Mouse (Mus musculus) spleen, postnatal 14 days (tissue): ENCODE results near the gene Vmn1r85.

ENCODE experiments used
- DNase-seq, 2 experiments: peaks; one replicate each; pipeline ENCODE4 v3.0.0; 2021 to 2022; ENCODE audit warnings: low spot score in 2 of 2

Vmn1r85 gene

DNA sequence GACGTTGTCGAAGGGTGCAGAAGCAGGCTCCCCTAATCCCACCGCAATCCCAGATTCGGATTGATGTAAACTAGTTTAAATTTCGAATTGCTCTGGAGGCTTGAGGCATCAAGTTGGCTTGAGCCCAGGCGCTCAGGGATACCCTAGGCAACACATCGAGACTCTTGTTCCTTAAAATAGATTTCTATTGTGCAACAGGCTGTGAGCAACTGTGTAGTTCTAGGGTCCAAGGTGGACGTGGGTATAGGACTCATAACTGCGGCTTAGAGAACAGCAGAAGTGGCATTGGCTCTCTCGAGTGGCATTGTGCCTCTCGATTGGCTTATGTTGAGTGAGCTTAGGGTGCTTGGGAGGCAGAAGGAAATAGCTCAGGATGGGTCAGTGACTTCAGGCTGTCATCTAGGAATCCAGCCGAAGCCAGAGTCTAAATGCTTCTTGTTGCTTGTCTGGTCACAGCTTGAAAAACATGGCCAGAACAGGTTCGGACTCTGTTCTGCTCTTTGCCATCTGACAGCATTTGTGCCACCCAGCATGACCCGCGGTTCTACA, 56.3 kb downstream of the Vmn1r85 start:
- no peak for DNase-seq

DNA sequence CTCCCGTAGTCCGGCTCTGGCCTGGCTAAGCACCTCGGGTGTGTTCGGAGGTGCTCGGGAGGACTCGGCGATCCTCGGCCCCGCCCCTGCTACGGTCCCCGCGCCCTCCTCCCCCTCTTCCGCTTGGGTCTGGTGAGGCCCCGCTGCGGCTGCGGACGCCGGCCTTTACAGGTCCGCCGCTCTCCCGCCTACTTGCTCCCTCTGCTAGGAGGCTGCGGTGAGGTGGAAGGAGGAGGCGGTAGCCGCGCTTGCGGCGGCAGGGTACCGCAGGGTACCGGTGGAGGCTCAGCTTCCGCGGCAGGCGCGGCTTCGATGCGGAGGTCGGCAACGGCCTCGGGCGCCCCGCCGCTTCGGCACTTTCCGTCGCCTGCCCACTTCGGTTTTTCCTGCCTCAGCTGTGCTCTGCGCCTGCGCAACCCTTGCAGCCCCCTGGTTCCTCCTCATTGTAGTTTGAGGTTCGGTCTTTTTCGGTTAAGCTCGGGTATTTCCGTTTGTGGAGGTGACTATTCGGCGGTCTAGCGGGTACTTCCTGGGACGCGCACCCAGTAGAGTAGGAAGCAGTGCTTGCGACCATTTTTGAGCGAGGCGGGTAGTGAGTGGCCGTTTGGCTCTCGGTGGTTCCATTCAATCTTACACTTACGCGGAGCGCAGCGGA, 56.9 kb downstream of the Vmn1r85 start, which contains the start of gene Ube2m:
Gene Ube2m (minus strand): TSS at position 375 of the 655 bp plus-strand sequence.
- peak; percentile 97 for DNase-seq

DNA sequence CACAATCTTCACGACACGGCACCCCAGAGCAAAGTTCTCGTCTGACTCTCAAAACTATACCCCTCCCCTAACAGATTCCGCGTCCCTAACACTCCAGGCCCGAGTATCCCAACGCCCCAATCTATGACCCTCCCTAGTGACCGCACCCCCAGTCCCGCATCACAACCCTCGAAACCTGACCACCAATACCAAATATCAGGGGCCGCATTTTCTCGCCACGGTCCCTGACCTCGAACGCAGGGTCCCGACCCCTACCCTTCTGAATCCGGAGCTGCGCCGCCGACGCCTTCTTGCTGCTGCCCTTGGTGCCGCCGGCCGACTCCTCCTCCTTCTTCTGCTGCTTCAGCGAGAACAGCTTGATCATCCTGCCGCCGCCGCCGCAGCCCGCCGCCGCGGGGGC, 57.6 kb downstream of the Vmn1r85 start:
- DNase-seq: peak in 1 of 2 experiments; percentile 39

DNA sequence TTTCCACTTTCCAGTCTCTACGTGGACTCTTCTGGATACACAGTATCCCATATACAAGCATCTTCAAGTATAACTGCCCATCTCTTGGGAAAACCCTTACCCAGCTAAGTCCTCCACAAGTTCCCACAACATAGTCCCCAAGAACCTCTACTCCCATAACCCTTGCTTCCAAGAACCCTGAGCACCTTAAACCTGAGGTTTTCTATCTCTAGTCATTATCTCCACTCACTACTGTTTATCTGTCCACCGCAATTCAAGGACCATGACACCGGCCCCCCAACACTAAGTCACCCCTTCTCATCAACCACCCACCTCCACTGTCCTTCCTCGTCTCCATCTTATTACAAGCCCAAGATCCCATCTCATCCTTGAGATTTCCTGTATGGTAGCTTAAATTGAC, 58.2 kb downstream of the Vmn1r85 start:
- DNase-seq: no peak

DNA sequence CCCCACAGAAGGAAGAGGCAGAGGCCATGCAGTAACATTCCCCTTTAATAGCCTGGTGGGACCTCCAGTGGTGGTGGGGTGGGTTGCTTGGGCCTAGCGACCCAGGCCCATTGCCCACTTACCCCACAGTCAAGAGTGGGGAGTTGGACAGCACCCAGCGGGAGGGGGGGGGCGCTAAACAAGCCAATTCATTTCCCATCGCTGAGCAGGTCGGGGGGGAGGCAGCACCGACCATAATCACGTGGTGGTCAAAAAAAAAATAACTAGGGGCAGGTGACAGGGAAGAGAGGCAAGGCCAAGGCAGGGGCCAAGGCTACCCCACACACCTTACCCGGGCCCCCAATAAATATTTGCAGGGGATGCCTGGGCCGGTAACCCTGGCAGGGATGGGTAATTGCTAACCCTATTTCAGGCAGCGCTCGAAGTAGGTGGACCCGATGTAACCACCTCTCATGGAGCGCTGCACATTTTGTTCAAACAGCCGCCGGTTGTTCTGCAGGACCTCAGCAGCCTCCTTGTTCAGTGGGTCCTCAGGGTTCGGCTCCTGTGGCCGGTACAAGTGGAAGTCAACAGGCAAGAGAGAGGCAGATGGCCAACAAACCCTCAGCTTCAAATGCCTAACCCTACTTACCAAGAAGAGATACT, 59.6 kb downstream of the Vmn1r85 start:
- no peak for DNase-seq

DNA sequence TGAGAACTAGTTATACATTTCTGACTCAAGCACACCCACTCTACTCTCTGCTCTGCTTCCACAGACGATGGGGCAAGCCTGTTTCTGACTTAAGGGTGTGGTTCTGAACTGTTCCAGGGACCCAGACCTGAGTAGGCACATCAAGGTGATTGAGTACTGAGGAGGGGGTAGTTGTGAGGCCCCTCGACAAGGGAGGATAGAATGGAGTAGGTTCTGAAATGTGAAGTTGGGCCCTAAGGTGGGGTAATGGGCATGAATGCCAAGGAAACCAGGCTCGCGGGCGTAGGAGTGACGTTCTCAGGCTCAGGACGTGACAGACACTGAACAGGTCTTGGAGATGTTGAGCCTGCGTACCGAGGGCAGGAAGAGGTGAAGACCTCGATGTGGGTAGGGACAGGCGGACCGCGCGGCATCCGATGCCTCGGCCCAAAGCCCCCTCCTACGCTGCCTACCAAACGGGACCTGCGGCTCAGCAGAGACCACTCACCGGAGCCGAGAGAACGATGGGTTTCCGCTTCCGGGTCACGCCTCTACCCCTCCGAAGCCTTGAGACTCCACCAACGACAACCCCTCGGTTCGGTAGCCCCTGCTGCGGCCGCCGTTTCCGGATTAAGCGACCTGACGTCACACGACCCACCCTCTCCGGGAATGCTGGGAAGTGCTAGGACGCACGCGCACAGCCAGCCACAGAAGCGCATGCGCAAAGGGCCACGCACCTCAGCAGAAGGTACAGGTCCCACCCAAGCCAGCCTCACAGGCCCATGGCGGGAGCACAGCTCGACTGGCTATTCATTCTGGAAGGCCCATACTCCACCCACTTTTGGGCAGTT, 60.6 kb downstream of the Vmn1r85 start, which contains the start of gene Chmp2a:
Gene Chmp2a (minus strand): TSS at position 660 of the 830 bp plus-strand sequence.
- DNase-seq: peak; percentile 94

DNA sequence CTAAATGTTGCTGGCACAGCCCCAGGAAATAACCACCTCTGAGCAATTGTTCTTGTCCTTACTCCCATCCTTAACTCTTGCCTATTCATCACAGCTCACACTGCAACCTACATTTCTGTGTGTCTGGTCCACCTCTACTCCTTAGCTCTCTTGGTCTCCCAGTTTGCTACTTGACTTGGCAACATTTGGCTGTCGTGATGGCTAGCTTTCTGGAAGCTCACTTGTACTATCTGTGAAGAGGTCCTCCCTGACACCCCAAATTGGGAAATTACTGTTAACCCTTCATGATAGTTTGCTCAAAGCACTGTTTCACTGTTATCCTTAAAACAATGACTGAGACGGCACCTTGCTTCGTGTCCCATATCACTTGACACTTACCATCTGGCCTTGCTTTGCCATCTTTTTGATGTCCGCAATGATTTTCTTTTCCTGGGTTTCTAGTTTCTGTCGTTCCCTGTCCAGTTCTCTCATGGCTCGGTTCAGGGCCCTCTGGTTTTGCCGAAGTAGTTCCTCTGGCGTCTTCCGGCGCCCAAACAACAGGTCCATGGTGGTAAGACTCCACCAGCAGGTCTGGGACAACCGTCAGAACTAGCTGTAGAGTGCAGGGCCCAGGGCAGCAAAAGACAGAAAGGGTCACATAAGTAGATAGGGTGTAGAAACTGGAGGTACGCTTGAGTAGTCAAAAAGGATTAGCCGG, 61.4 kb downstream of the Vmn1r85 start:
- DNase-seq: no peak
